Mouse (Mus musculus) ES-Bruce4 (cell line): Measurements from ENCODE around the gene Olfr458.

Experiments
- CTCF ChIP-seq: IDR thresholded peaks from one replicate; pipeline ENCODE4 v1.8.1; 2011; ENCODE audit warnings: low read depth, low read length
- EP300 ChIP-seq: IDR thresholded peaks from 2 replicates; pipeline ENCODE4 v1.6.1; 2011; ENCODE audit warnings: low read depth, low read length; ENCODE audit not compliant: insufficient read depth
- POLR2A ChIP-seq: IDR thresholded peaks from one replicate; pipeline ENCODE4 v1.8.1; 2011; ENCODE audit warnings: low read length; ENCODE audit not compliant: insufficient read depth

DNA sequence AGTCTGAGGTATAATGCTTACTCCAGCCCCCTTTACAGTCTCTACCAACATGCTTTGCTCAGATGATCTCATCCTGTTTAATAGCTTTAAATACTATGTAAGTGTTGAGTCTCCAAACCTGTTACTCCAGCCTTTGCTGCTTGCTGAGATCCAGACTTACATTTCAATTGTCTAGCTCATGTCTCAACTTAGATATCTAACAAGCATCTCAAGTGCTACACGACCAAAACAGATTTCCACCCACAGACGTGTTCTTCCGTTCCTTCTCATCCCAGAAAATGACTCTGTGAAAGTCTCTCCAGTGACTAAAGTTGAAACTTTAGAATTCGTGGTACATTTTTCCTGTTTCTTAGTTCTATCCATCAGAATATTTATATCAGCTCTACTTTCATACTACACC is 38.7 kb downstream of the Olfr458 start:
- no peak for TF ChIP-seq CTCF
- no peak for TF ChIP-seq POLR2A
- TF ChIP-seq EP300 = no peak
